Mouse (Mus musculus) midbrain, embryonic 15.5 days (tissue): ENCODE results near the gene Dscaml1. TPM values are rescaled to one million over a fixed set of nuclear protein-coding genes. Genes with fewer than 3 reads are reported as not detected.
A peak's percentile ranks its signal among the peaks of the same experiment; 100 is the strongest.

Experiments
- ATAC-seq: fragments of 200-750 bp; cut with Nextera tagmentation; replicated peaks from 2 replicates; pipeline ENCODE4 v1.8.0; 2017; ENCODE audit warnings: moderate TSS enrichment
- H3K27ac ChIP-seq: fragments of 300-500 bp; sonication (generic); 2 replicates; pipeline ENCODE4 v1.5.1; 2015; ENCODE audit warnings: mild to moderate bottlenecking, inconsistent platforms
- H3K27me3 ChIP-seq: fragments of 300-500 bp; sonication (generic); replicated peaks from 2 replicates; pipeline ENCODE4 v1.6.1; 2015; ENCODE audit warnings: inconsistent platforms
- H3K36me3 ChIP-seq: fragments of 300-500 bp; sonication (generic); replicated peaks from 2 replicates; pipeline ENCODE4 v1.6.1; 2015; ENCODE audit warnings: inconsistent platforms
- H3K4me1 ChIP-seq: fragments of 300-500 bp; sonication (generic); 2 replicates; pipeline ENCODE4 v1.6.1; 2015; ENCODE audit warnings: inconsistent platforms
- H3K4me2 ChIP-seq: fragments of 300-500 bp; sonication (generic); 2 replicates; pipeline ENCODE4 v1.6.1; 2015; ENCODE audit warnings: inconsistent platforms, mild to moderate bottlenecking, moderate library complexity
- H3K4me3 ChIP-seq: fragments of 300-500 bp; sonication (generic); 2 replicates; pipeline ENCODE4 v1.5.1; 2015; ENCODE audit warnings: mild to moderate bottlenecking, inconsistent platforms
- H3K9ac ChIP-seq: fragments of 300-500 bp; sonication (generic); 2 replicates; pipeline ENCODE4 v1.6.1; 2015; ENCODE audit warnings: mild to moderate bottlenecking, inconsistent platforms
- H3K9me3 ChIP-seq: fragments of 300-500 bp; sonication (generic); 2 replicates; pipeline ENCODE4 v1.6.1; 2016; ENCODE audit warnings: inconsistent platforms
- WGBS: fragments of 180-500 bp; shearing (Covaris S2); methylation state at CpG from one replicate; pipeline ENCODE4 v1.1.7; 2015; ENCODE audit warnings: mixed read lengths; 5-methylcytosine and 5-hydroxymethylcytosine counted together
- polyA plus RNA-seq: library from polyadenylated mRNA; unstranded; fragments of >200 nt; fragmentation: Nextera tagmentation; extraction: Ambion mirVana; gene quantifications from 2 replicates; pipeline ENCODE4 v1.2.1, GENCODE M21; 2015

Dscaml1 gene
- polyA plus RNA-seq, 1 experiment from 2014 or later: 19.6 TPM

DNA sequence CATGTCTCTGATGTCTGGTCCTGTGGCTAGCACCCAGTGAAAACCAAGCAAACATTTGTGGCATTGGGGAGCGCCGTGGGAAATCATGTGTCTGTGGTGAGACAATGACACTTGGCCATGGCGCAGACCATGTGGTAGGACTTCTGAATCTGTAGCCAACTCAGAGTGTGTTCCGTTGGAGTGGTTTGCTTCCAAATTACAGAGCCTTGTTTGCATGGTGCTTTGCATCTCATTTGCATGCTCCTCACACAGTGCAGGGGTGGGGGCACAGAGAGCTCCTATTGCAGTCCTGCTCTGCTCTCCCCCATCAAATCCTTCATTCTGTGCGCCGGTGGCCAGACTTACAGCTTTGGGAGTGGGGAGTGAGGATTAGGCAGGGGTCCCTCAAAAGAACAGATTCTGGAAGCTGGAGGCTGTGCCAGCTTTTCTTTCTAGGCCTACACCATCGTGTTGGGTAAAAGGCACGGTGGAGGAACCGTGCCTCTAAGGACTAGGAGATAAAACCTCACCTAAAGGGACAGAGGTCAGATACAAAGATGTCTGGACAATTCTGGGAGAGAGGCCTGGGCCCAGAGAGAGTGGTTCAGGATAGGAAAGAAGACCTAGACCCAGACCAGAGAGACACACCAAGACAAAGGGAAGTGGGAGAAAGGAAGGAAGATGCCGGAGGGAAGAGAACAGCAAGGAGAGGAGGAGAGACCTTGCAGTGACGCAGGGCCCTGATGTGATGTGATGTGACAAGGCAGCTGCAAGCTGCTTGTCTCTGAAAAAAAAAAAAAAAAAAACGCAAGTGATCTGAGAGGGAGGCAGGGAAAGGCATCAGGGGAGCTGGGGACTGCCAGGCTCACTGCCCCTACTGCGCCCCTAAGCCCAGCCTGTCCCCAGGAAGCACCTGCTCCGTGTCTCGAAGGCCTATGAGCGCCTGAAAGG, 237.2 kb downstream of the Dscaml1 start:
- Histone ChIP-seq H3K27ac (peak overlapping the region; percentile 87), H3K27me3 (no peaks in the 10 kb centered on the region), H3K9ac (no peak overlapping the region), H3K4me1 (peaks cover 48% of the 10 kb centered on the region), H3K4me2 (no peak overlapping the region), H3K9me3 (no peaks in the 10 kb centered on the region), H3K4me3 (no peak overlapping the region), H3K36me3 (no peaks in the 10 kb centered on the region)
- 25% methylated on average over 16 of the region's 16 CpGs for WGBS
- ATAC-seq: peak; percentile 79

DNA sequence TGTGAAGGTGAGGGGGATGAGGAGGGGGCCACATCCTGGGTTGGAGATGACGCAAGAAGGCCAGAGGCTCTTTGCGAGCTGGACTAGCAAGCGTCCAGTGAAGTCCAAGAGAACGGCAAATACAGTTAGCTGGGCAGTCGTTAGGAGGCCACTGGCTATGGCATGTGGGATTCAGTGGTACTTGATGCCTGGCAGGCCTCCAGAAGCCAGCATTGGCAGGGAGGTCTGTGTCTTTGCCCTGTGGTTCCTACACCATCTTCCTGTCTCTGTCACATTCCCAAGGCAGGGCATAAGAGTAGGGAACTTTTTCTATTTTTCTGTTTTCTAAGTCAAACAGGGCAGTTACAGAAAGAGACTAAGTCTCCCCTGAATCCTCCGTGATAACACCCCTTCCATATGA, 237.9 kb downstream of the Dscaml1 start:
- Histone ChIP-seq H3K9ac (no peak overlapping the region), H3K4me1 (peaks cover 48% of the 10 kb centered on the region), H3K27ac (peak overlapping the region; percentile 87), H3K9me3 (no peaks in the 10 kb centered on the region), H3K27me3 (no peaks in the 10 kb centered on the region), H3K36me3 (no peaks in the 10 kb centered on the region), H3K4me3 (no peak overlapping the region), H3K4me2 (no peak overlapping the region)
- ATAC-seq: no peak
- 40% methylated on average over 6 of the region's 6 CpGs for WGBS

DNA sequence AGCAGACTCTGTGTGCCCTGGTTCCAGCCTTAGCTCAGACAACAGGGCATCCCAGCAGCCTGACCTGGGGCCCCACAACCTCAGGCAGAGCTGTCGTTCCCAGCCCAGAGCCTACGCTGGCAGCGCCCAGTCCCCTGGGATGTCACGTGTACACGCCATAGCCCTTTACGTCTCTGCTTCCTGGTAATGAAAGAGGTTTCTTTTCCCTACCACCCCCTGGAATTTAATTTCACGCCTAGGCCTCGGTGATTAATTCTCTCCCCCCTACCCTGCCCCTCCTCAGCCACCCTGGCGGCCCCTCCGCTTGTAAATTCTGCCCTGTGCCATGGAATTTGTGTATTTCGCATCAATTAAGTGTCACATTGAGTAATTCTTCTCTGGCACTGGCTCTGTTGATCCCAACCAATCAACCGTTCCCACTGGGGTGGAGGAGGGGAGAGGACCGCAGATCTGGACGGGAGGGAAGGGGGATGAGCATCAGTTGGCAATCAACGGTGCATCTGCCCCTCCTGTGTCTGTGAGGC, 238.5 kb downstream of the Dscaml1 start:
- H3K9ac ChIP-seq: no peak overlapping the region
- H3K4me2 ChIP-seq: no peak overlapping the region
- WGBS: 12% methylated on average over 15 of the region's 15 CpGs

DNA sequence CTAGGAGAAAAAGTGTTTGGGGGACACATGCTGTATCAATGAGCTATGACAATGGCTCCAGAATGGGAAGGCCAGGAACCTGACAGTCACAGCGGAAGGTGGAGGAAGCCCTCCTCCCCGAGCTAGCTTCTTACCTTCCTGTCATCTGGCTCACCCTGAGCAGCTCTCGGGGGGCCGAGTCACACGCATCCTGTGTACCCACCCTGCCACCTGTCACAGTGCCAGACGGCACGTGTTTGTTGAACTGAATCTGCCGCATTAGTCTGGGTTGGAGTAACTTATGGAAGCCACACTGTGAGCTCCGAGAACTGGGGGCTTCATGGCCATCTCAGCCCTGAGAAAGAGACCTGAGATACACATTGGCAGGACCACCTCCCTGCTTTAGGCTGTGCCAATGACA, 249.5 kb downstream of the Dscaml1 start:
- H3K27me3 ChIP-seq: no peaks in the 10 kb centered on the region
- 51% methylated on average over 9 of the region's 9 CpGs for WGBS
- peak overlapping the region; percentile 7; the same call in 1 of the 2 replicates for H3K9ac ChIP-seq
- no peak overlapping the region for H3K4me3 ChIP-seq
- no peak overlapping the region for H3K4me2 ChIP-seq
- no peak; the same call in 1 of the 2 replicates for ATAC-seq
- peaks cover 51% of the 10 kb centered on the region for H3K4me1 ChIP-seq
- peak overlapping the region; percentile 86 for H3K27ac ChIP-seq
- no peaks in the 10 kb centered on the region for H3K9me3 ChIP-seq
- no peaks in the 10 kb centered on the region for H3K36me3 ChIP-seq

More for the DNA sequence above, 238.5 kb downstream of the Dscaml1 start:
- H3K9me3 ChIP-seq: no peaks in the 10 kb centered on the region
- H3K27me3 ChIP-seq: no peaks in the 10 kb centered on the region
- peaks cover 48% of the 10 kb centered on the region for H3K4me1 ChIP-seq
- H3K27ac ChIP-seq: peak overlapping the region; percentile 87
- H3K4me3 ChIP-seq: no peak overlapping the region
- peak; percentile 52 for ATAC-seq
- no peaks in the 10 kb centered on the region for H3K36me3 ChIP-seq

DNA sequence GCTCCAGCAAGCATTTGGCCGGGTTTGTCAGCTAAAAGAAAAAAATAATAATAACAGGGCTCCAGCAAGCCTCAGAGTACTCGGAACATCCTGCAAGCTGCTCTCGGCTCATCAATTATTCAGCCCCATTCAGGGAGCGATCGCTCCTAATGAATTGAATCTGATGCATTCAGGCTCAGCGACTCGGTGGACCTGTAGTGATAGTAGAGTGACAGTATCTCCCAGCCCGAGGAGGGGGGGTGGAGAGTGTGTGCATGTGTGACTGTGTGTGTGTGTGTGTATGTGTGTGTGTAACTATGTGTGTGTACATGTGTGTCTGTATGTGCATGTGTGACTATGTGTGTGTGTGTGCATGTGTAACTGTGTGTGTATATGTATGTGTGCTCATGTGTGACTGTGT, 250.2 kb downstream of the Dscaml1 start:
- Histone ChIP-seq H3K36me3 (no peaks in the 10 kb centered on the region), H3K4me1 (peaks cover 51% of the 10 kb centered on the region), H3K4me2 (no peak overlapping the region), H3K27ac (peak overlapping the region; percentile 86), H3K27me3 (no peaks in the 10 kb centered on the region), H3K9ac (peak overlapping the region; percentile 7; the same call in 1 of the 2 replicates), H3K9me3 (no peaks in the 10 kb centered on the region), H3K4me3 (no peak overlapping the region)
- 9% methylated on average over 8 of the region's 8 CpGs for WGBS
- peak; percentile 57 for ATAC-seq

DNA sequence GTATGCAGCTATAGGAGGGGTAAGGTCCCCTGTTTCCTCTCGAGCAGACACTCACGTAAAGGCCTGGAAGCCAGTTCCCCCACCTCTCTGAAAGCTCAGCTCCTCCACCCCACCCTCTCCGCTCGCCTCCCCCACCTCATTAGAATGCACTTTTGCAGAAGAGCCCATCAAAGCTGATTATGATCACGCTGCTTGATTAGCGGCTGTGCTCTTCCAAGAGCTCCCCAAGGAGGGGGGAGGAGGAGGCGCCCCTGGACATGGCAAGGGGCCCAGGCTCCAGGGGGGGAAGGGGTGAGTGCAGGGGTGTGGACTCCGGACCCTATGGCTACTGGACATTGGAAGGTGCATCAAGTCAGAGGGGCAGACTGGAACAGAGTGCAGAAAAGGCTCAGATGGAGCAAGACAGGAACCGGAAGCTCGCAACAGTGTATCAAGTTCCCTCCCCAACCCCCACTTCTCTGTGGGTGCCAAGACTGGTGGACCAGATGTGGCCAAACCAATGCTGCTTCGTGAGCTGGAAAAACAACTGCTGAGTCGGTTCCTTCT, 250.9 kb downstream of the Dscaml1 start:
- H3K4me1 ChIP-seq: peaks cover 54% of the 10 kb centered on the region
- WGBS: 9% methylated on average over 12 of the region's 12 CpGs
- H3K9ac ChIP-seq: no peak overlapping the region
- H3K4me3 ChIP-seq: no peak overlapping the region
- peak overlapping the region; percentile 86 for H3K27ac ChIP-seq
- H3K9me3 ChIP-seq: no peaks in the 10 kb centered on the region
- H3K36me3 ChIP-seq: no peaks in the 10 kb centered on the region
- no peaks in the 10 kb centered on the region for H3K27me3 ChIP-seq
- ATAC-seq: peak; percentile 55
- 0 out of 2 replicates have a peak overlapping the region, but pooled peaks have one; percentile 12 for H3K4me2 ChIP-seq

DNA sequence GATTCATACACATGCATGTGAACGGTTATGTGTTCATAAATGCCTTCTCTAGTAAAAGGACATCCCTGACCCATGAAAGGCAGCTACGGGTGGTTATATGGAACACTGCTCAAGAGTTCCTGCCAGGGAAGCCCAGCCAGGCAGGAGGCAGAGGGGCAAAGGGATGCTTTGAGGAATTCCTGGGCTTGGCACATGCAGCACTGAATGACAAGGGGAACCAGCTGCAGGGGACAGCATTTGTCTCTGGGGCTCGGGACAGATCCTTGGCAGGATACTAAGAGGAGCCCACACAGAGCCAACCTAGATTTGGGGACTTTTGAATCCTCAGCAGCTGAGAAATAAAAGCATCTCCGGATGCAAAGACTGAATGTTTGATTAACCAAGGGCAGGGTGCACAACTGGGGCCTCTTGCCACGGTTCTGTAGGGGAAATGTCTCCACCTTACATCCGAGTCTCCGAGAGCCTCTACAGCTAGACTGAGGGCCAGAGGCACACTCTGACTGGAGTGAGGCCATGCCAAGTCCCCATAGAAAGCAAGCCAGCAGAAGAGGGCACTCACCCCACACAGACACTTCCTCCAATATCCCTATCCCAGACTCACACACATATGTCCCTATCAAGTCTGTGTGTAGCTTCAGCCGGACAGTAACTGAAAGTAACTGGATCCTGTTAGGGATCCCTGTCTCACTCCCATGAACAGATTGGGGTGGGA, 251.7 kb downstream of the Dscaml1 start:
- Histone ChIP-seq H3K4me3 (no peak overlapping the region), H3K9ac (no peak overlapping the region), H3K27me3 (no peaks in the 10 kb centered on the region), H3K36me3 (no peaks in the 10 kb centered on the region), H3K4me2 (no peak overlapping the region), H3K4me1 (peaks cover 57% of the 10 kb centered on the region), H3K27ac (peak overlapping the region; percentile 86), H3K9me3 (no peaks in the 10 kb centered on the region)
- WGBS: 53% methylated on average over 8 of the region's 8 CpGs
- ATAC-seq: no peak

DNA sequence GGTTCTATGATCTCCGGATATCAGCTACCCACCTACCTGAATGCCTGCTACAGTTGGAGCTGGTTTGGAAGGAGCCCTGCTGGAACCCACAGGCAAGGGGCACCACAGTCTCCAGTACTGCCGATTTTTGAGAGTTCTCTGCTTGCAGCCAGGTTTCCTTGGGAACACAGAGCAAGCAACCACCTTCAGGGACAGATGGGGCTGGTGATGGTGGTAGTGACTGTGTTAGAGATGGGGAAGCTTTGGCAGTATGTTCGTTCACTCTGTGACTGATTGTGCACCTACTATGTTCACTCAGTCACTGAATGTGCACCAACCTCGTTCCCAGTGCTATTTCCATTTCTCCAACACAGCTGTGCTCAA, 252.2 kb downstream of the Dscaml1 start:
- Histone ChIP-seq H3K4me1 (peaks cover 57% of the 10 kb centered on the region), H3K4me2 (no peak overlapping the region), H3K27me3 (no peaks in the 10 kb centered on the region), H3K27ac (peak overlapping the region; percentile 86), H3K9me3 (no peaks in the 10 kb centered on the region), H3K9ac (no peak overlapping the region), H3K4me3 (no peak overlapping the region), H3K36me3 (no peaks in the 10 kb centered on the region)
- ATAC-seq: no peak
- 71% methylated on average over 4 of the region's 4 CpGs for WGBS

DNA sequence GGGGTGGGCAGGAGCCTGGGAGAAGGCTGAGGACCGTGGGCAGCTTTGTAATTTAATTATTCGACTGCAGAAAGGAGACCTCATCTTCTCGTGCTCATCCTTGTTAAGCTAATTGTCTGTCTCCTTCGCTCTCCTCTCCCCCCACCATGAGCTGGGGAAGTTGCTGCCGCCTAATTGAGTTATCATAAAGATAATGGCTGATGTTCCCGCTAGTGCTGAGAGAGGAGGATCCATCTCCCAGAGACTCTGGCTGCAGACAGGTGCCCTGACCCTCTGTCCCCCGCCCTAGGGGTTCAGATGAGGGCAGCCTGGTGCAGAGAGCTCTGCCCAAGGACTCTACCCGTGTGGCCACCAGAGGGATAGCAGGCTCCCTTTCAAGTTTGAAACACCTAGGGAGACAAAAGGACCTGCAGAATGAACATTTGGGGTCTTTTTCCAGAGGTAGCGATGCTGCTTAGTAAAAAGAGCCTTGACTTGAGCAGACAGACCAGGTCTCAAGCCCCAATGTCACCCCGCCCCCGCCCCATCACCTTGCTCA, 256.1 kb downstream of the Dscaml1 start:
- 43% methylated on average over 11 of the region's 11 CpGs for WGBS
- H3K4me3 ChIP-seq: no peak overlapping the region
- no peaks in the 10 kb centered on the region for H3K27me3 ChIP-seq
- ATAC-seq: no peak
- H3K9ac ChIP-seq: no peak overlapping the region
- peaks cover 26% of the 10 kb centered on the region for H3K4me1 ChIP-seq
- peak overlapping the region; percentile 54 for H3K27ac ChIP-seq
- H3K36me3 ChIP-seq: 0 out of 2 replicates have a peak, but pooled peaks cover 5% of the 10 kb centered on the region
- H3K4me2 ChIP-seq: no peak overlapping the region
- no peaks in the 10 kb centered on the region for H3K9me3 ChIP-seq

DNA sequence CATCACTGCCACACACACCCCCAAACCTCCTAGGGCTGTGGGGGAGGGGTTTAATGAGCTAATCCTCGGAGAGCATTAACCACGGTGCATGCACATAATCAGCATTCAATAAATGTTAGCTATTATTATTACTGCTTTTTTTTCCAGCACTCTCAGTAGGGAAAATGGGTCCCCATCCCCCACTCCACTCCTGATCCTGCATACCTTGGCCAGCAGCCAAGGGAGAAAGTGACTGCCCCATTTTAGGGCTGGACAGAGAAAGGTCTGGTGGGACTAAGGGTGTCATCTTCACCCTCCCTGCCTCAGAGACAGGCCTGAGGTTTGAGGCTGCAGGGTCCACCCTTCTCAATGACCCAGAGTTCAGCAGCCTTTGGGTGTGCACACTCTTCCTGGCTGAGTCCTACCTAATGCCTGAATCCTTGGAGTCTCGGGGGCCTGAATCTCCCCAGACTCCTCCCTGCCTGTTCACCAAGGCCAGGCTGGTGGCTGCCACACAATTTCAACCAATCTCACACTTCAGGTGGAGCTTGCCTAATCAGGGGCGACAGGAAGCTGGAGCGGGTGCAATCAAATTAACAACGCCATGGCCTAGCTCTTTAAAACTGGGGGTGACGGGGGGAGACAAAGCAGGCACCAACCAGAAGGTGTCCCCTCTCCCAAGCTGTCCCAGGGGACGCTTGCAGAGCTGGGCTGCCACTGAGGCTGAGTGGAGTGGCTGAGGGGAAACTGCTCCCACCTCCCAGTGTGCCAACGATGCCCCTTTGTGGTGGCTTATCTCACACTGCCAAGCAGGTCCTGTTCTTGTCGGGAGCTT, 267.2 kb downstream of the Dscaml1 start:
- Histone ChIP-seq H3K36me3 (no peaks in the 10 kb centered on the region), H3K9ac (no peak overlapping the region), H3K9me3 (no peaks in the 10 kb centered on the region), H3K4me3 (no peak overlapping the region), H3K27me3 (no peaks in the 10 kb centered on the region), H3K27ac (peak overlapping the region; percentile 70), H3K4me1 (peaks cover 37% of the 10 kb centered on the region), H3K4me2 (no peak overlapping the region)
- 17% methylated on average over 10 of the region's 10 CpGs for WGBS
- peak; percentile 48 for ATAC-seq

DNA sequence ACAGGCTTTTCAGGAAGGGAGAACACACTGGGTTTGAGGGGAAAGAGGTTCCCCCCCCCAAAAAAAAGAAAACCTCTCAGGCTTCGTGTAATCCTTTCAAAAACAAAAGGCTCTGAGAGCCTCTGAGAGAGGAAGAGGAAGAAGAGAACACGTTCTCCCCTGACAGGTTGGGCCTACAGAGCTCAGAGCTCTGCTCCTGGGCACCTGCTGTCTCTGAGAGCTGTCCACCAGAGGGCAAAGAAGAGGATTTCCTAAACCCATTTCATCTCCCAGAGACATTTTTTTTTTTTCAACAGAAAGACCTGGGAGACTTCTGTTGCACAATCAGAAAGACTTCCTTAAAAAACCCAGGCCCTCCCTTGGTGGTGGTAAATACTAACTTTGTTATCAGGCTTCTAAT, 267.8 kb downstream of the Dscaml1 start:
- Histone ChIP-seq H3K9me3 (no peaks in the 10 kb centered on the region), H3K27me3 (no peaks in the 10 kb centered on the region), H3K27ac (peak overlapping the region; percentile 70), H3K9ac (no peak overlapping the region), H3K4me3 (no peak overlapping the region), H3K4me1 (peaks cover 41% of the 10 kb centered on the region), H3K36me3 (no peaks in the 10 kb centered on the region), H3K4me2 (no peak overlapping the region)
- 12% methylated on average over 2 of the region's 2 CpGs for WGBS
- ATAC-seq: no peak
